Mouse (Mus musculus) liver, embryonic 16.5 days (tissue): ENCODE results near the gene Zbtb38. TPM values are rescaled to one million over a fixed set of nuclear protein-coding genes. Genes with fewer than 3 reads are reported as not detected.
"Not testable (repeated sequence)": the region's sequence is repeated elsewhere in the genome, so short reads cannot be mapped to it uniquely, and the experiment has no call there.

Experiments
- ATAC-seq: fragments of 200-750 bp; cut with Nextera tagmentation; 2 replicates; pipeline ENCODE4 v1.8.0; 2017; ENCODE audit warnings: low read depth, mild to moderate bottlenecking, moderate number of reproducible peaks, moderate library complexity
- H3K27ac ChIP-seq: fragments of 300-500 bp; sonication (generic); 2 replicates; pipeline ENCODE4 v1.5.1; 2014; ENCODE audit warnings: mild to moderate bottlenecking, low read length
- H3K27me3 ChIP-seq: fragments of 300-500 bp; sonication (generic); 2 replicates; pipeline ENCODE4 v1.6.1; 2014; ENCODE audit warnings: low read depth, low read length, mixed read lengths; ENCODE audit not compliant: control insufficient read depth, insufficient read depth
- H3K36me3 ChIP-seq: fragments of 300-500 bp; sonication (generic); 2 replicates; pipeline ENCODE4 v1.6.1; 2014; ENCODE audit warnings: mild to moderate bottlenecking; ENCODE audit not compliant: control insufficient read depth, insufficient read depth
- H3K4me1 ChIP-seq: fragments of 300-500 bp; sonication (generic); 2 replicates; pipeline ENCODE4 v1.6.1; 2014; ENCODE audit warnings: low read depth, low read length, mixed read lengths; ENCODE audit not compliant: control insufficient read depth
- H3K4me2 ChIP-seq: fragments of 300-500 bp; sonication (generic); 2 replicates; pipeline ENCODE4 v1.6.1; 2014; ENCODE audit warnings: low read depth, low read length, mixed read lengths
- H3K4me3 ChIP-seq: fragments of 300-500 bp; sonication (generic); 2 replicates; pipeline ENCODE4 v1.5.1; 2014; ENCODE audit warnings: low read depth, mild to moderate bottlenecking, low read length
- H3K9ac ChIP-seq: fragments of 300-500 bp; sonication (generic); 2 replicates; pipeline ENCODE4 v1.6.1; 2014; ENCODE audit warnings: low read depth, low read length
- H3K9me3 ChIP-seq: fragments of 300-500 bp; sonication (generic); replicated peaks from 2 replicates; pipeline ENCODE4 v1.6.1; 2016; ENCODE audit warnings: low read length; ENCODE audit not compliant: control insufficient read depth
- WGBS: fragments of 180-500 bp; shearing (Covaris S2); extraction: QIAGEN DNeasy Blood & Tissue Kit; methylation state at CpG from one replicate; pipeline ENCODE4 v1.1.7; 2014; ENCODE audit not compliant: insufficient replicate concordance; 5-methylcytosine and 5-hydroxymethylcytosine counted together
- polyA plus RNA-seq: library from polyadenylated mRNA; unstranded; fragments of >200 nt; fragmentation: Nextera tagmentation; extraction: Ambion mirVana; gene quantifications from 2 replicates; pipeline ENCODE4 v1.2.1, GENCODE M21; 2015

Zbtb38 gene
- polyA plus RNA-seq, 1 experiment from 2014 or later, result 5.3 TPM

- ATAC-seq, result no peak
- no peaks in the 10 kb centered on the region for H3K9me3 ChIP-seq
- no peaks in the 10 kb centered on the region for H3K27me3 ChIP-seq
- H3K4me2 ChIP-seq, result no peak overlapping the region
- WGBS, result 27% methylated on average over 9 of the region's 9 CpGs
- H3K4me1 ChIP-seq, result no peaks in the 10 kb centered on the region
- H3K4me3 ChIP-seq, result no peak overlapping the region
- no peak overlapping the region for H3K27ac ChIP-seq
- no peaks in the 10 kb centered on the region for H3K36me3 ChIP-seq
- no peak overlapping the region for H3K9ac ChIP-seq
Measured at GRCm38 (mm10) chr9:96649924-96650323, 102.7 kb downstream of the Zbtb38 start.

DNA sequence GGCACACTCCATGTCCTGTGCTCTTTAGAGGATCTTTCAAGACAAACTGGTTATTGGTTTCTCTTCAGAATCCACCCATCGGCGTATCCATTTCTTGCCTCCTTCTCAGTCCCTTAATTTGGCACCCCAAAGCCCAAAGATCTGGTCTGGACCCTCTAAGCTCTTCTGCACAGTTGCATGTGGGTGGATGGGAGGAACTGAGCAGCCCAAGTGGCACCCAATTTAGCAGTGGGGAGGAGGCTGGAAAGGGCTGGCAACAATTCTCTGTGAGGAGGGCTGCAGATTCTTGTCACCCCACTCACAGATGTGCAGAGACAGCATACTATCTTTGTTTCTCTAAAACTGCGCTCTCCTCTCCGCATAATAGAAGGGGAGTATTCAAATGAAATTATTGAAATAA lies 103.3 kb downstream of the Zbtb38 start:
- Histone ChIP-seq H3K4me3 (no peak overlapping the region), H3K36me3 (no peaks in the 10 kb centered on the region), H3K4me1 (no peaks in the 10 kb centered on the region), H3K9ac (no peak overlapping the region), H3K27me3 (no peaks in the 10 kb centered on the region), H3K4me2 (no peak overlapping the region), H3K9me3 (no peaks in the 10 kb centered on the region), H3K27ac (no peak overlapping the region)
- ATAC-seq, result no peak
- WGBS, result 75% methylated on average over 4 of the region's 4 CpGs

DNA sequence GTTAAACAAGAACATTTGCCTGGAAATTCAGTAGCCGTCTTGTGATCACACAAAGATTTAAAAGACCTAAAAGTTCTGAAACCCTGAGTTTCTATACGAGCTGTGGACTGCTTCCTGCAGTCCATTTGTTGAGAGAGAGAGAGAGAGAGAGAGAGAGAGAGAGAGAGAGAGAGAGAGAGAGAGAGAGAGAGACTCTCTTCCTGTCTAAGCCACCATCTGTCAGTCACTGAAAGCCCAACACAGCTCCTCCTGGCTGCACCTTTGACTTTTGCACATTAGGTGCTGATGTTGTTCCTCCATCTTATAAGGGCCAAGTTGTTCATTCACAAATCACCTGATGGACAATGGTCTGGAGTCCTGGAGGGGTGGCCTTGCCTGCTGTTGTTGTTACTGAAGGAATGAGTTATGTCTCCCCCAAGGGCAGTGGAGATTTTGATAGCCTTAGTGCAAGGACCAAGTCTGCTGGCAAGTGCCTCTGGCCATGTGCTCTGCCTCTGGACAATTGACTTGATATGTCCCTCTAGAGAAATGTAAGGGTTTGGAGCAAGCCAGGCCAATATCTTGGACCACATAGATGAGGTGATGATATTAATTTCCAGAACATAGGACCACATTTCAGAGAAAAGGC lies 105.8 kb downstream of the Zbtb38 start:
- H3K9me3 ChIP-seq, result no peaks in the 10 kb centered on the region
- H3K27ac ChIP-seq, result no peak overlapping the region
- no peak overlapping the region for H3K9ac ChIP-seq
- no peaks in the 10 kb centered on the region for H3K27me3 ChIP-seq
- ATAC-seq, result no peak
- no peaks in the 10 kb centered on the region for H3K36me3 ChIP-seq
- H3K4me2 ChIP-seq, result no peak overlapping the region
- no peaks in the 10 kb centered on the region for H3K4me1 ChIP-seq
- WGBS, result 34% methylated on average over 2 of the region's 2 CpGs
- H3K4me3 ChIP-seq, result no peak overlapping the region

GRCm38 (mm10) chr9:96644840-96645239 lies 107.8 kb downstream of the Zbtb38 start:
- no peaks in the 10 kb centered on the region for H3K4me1 ChIP-seq
- WGBS, result 60% methylated on average over 2 of the region's 2 CpGs
- H3K9me3 ChIP-seq, result no peaks in the 10 kb centered on the region
- H3K9ac ChIP-seq, result no peak overlapping the region
- ATAC-seq, result no peak
- no peak overlapping the region for H3K4me2 ChIP-seq
- no peaks in the 10 kb centered on the region for H3K27me3 ChIP-seq
- no peak overlapping the region for H3K27ac ChIP-seq
- no peaks in the 10 kb centered on the region for H3K36me3 ChIP-seq
- no peak overlapping the region for H3K4me3 ChIP-seq

DNA sequence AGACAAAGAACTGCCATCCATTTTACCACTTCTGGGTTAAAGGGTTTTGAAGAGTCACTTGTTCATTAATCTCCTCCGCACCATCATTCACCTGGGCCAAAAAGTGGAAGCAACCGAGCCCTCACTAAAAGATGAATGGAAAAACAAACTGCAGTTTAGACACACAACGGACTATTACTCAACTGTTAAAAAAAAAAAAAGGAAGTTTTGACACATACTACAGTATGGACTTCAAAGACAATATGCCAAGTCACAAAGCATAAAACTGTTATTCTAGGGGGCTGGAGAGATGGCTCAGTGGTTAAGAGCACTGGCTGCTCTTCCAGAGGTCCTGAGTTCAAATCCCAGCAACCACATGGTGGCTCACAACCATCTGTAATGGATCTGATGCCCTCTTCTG lies 108.6 kb downstream of the Zbtb38 start:
- H3K9me3 ChIP-seq, H3K4me2 ChIP-seq, H3K27me3 ChIP-seq, ATAC-seq, H3K9ac ChIP-seq, H3K27ac ChIP-seq, H3K36me3 ChIP-seq, H3K4me3 ChIP-seq, H3K4me1 ChIP-seq: not testable (repeated sequence)
- 55% methylated on average over 3 of the region's 3 CpGs for WGBS

- Histone ChIP-seq H3K4me3 (no peak overlapping the region), H3K4me1 (no peaks in the 10 kb centered on the region), H3K9me3 (no peaks in the 10 kb centered on the region), H3K36me3 (no peaks in the 10 kb centered on the region), H3K9ac (no peak overlapping the region), H3K27ac (no peak overlapping the region), H3K27me3 (peaks cover 3% of the 10 kb centered on the region; the same call in 1 of the 2 replicates), H3K4me2 (no peak overlapping the region)
- 78% methylated on average over 7 of the region's 7 CpGs for WGBS
- no peak for ATAC-seq
Measured at GRCm38 (mm10) chr9:96639451-96639850, 113.2 kb downstream of the Zbtb38 start.

DNA sequence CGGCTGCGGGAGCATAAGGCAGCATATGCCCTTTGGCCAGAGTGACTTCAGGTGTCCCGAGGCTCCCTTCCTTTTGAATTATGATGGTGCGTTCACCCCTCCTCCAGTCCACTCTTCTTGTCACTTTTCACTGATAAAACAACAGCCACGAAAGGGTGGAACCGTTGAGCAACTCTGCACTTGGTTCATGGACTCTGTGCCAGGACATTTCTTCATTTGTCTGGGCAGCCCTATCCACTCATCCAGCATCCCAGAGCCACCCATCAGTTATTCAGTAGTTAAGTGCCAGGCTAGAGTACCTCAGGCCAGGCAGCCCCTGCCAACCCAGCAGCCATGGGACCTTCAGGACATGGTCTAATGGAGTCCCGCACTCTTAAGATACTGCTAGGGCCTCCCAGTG lies 114.1 kb downstream of the Zbtb38 start:
- Histone ChIP-seq H3K27me3 (peaks cover 3% of the 10 kb centered on the region; the same call in 1 of the 2 replicates), H3K4me2 (no peak overlapping the region), H3K9me3 (no peaks in the 10 kb centered on the region), H3K4me3 (no peak overlapping the region), H3K9ac (no peak overlapping the region), H3K27ac (no peak overlapping the region), H3K4me1 (no peaks in the 10 kb centered on the region), H3K36me3 (no peaks in the 10 kb centered on the region)
- ATAC-seq, result no peak
- WGBS, result 35% methylated on average over 7 of the region's 7 CpGs

DNA sequence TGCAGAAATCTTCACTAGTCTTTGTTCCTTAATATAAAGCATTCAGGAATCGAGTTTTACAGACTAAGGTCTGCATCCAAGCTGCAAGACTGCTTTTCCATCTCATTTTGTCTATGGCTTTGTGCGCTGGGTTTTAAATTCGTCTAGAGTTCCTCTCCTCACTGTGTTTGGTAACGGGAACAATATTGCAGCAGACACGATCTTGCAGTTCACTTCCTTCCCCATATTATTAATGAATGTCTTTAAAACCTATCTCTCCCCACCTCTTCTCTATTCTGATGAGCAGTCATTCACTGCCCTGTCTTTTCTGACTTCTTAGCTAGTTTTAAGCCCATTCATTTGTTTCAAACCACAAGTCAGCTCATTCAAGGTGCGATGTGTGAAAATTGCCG lies 115.5 kb downstream of the Zbtb38 start:
- Histone ChIP-seq H3K36me3 (no peaks in the 10 kb centered on the region), H3K4me1 (peaks cover 3% of the 10 kb centered on the region), H3K27ac (no peak overlapping the region), H3K4me3 (no peak overlapping the region), H3K9me3 (no peaks in the 10 kb centered on the region), H3K9ac (no peak overlapping the region), H3K4me2 (no peak overlapping the region), H3K27me3 (peaks cover 7% of the 10 kb centered on the region)
- ATAC-seq, result no peak
- 26% methylated on average over 7 of the region's 7 CpGs for WGBS

GRCm38 (mm10) chr9:96636423-96637156 lies 116.0 kb downstream of the Zbtb38 start:
- H3K27me3 ChIP-seq, result peaks cover 9% of the 10 kb centered on the region

More at GRCm38 (mm10) chr9:96636423-96637156, 116.0 kb downstream of the Zbtb38 start:
- Histone ChIP-seq H3K9me3 (no peaks in the 10 kb centered on the region), H3K36me3 (no peaks in the 10 kb centered on the region), H3K4me3 (no peak overlapping the region), H3K9ac (no peak overlapping the region), H3K27ac (no peak overlapping the region), H3K4me2 (peak overlapping the region; percentile 31; the same call in 1 of the 2 replicates), H3K4me1 (peaks cover 8% of the 10 kb centered on the region)
- 18% methylated on average over 9 of the region's 9 CpGs for WGBS
- no peak for ATAC-seq
